Mouse (Mus musculus) megakaryocyte, embryonic 14.5 days (primary cell): ENCODE results near the gene BC030867.

ENCODE experiments used
- FLI1 ChIP-seq: IDR thresholded peaks from 2 replicates; pipeline ENCODE4 v1.6.1; 2012; ENCODE audit warnings: low read length, inconsistent platforms, mixed read lengths
- GATA1 ChIP-seq: IDR thresholded peaks from 3 replicates; pipeline ENCODE4 v1.6.1; 2012; ENCODE audit warnings: mixed read lengths, low read length, inconsistent platforms, borderline replicate concordance

DNA sequence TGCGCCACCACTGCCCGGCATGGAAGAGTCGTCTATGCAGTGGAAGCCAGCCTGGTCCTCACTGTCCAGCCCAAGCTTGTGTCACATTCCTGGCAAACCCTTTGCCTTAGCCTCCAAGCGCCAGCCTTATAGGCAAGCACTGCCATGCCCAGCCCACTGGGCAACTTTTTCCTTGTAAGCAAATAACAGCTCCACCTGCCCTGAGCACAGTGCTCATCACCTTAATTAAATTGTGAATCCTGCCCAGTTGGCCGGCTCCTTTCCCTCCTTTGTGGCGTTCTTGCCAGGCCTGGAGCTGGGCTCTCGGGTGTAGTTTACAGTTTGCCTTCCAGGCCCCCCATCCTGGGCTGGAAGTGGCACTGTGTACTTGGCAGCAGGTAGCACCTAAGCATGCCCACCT lies 14.5 kb downstream of the BC030867 start:
- TF ChIP-seq FLI1 (no peak), GATA1 (no peak)
